Mouse (Mus musculus) liver, postnatal 0 days (tissue): ENCODE measurements around the gene Itpr2. TPM values are rescaled to one million over a fixed set of nuclear protein-coding genes. Genes with fewer than 3 reads are reported as not detected.
A peak's percentile ranks its signal among the peaks of the same experiment; 100 is the strongest.

Source experiments
- ATAC-seq: fragments of 200-750 bp; cut with Nextera tagmentation; 2 replicates; pipeline ENCODE4 v1.8.0; 2017; ENCODE audit warnings: mild to moderate bottlenecking, moderate library complexity
- DNase-seq: peaks from one replicate; pipeline ENCODE4 v3.0.0-alpha.2; 2016
- H3K27ac ChIP-seq: fragments of 300-500 bp; sonication (generic); 2 replicates; pipeline ENCODE4 v1.5.1; 2014; ENCODE audit warnings: antibody characterized with exemption, moderate library complexity, mild to moderate bottlenecking, low read depth
- H3K27me3 ChIP-seq: fragments of 300-500 bp; sonication (generic); 2 replicates; pipeline ENCODE4 v1.6.1; 2014; ENCODE audit warnings: low read length, control low read depth, mixed read lengths; ENCODE audit not compliant: insufficient read depth
- H3K36me3 ChIP-seq: fragments of 300-500 bp; sonication (generic); replicated peaks from 2 replicates; pipeline ENCODE4 v1.6.1; 2014; ENCODE audit warnings: mild to moderate bottlenecking, control low read depth, low read length, moderate library complexity, mixed read lengths; ENCODE audit not compliant: insufficient read depth
- H3K4me1 ChIP-seq: fragments of 300-500 bp; sonication (generic); 2 replicates; pipeline ENCODE4 v1.6.1; 2014; ENCODE audit warnings: antibody characterized with exemption, mild to moderate bottlenecking, control low read depth; ENCODE audit not compliant: insufficient read depth
- H3K4me2 ChIP-seq: fragments of 300-500 bp; sonication (generic); 2 replicates; pipeline ENCODE4 v1.6.1; 2014; ENCODE audit warnings: low read depth, mild to moderate bottlenecking, low read length, moderate library complexity, mixed read lengths
- H3K4me3 ChIP-seq: fragments of 300-500 bp; sonication (generic); 2 replicates; pipeline ENCODE4 v1.5.1; 2014; ENCODE audit warnings: low read depth, low read length
- H3K9ac ChIP-seq: fragments of 300-500 bp; sonication (generic); replicated peaks from 2 replicates; pipeline ENCODE4 v1.6.1; 2014; ENCODE audit warnings: mild to moderate bottlenecking, moderate library complexity
- H3K9me3 ChIP-seq: fragments of 300-500 bp; sonication (generic); 2 replicates; pipeline ENCODE4 v1.6.1; 2016; ENCODE audit warnings: mild to moderate bottlenecking, control low read depth, low read length, mixed read lengths
- CTCF ChIP-seq: sonication (generic); IDR thresholded peaks from 2 replicates; pipeline ENCODE4 v1.5.1; 2016; ENCODE audit warnings: antibody characterized with exemption, low read depth
- EP300 ChIP-seq: IDR thresholded peaks from 2 replicates; pipeline ENCODE4 v1.6.1; 2016; ENCODE audit warnings: antibody characterized with exemption, low read depth, mild to moderate bottlenecking
- WGBS: fragments of 180-500 bp; shearing (Covaris S2); extraction: QIAGEN DNeasy Blood & Tissue Kit; methylation state at CpG from one replicate; pipeline ENCODE4 v1.1.7; 2014; ENCODE audit not compliant: insufficient replicate concordance; 5-methylcytosine and 5-hydroxymethylcytosine counted together
- polyA plus RNA-seq: library from polyadenylated mRNA; unstranded; fragments of >200 nt; fragmentation: Nextera tagmentation; extraction: Ambion mirVana; gene quantifications from 2 replicates; pipeline ENCODE4 v1.2.1, GENCODE M21; 2015

The Itpr2 gene
- polyA plus RNA-seq, 1 experiment from 2014 or later, result 13.8 TPM

GRCm38 (mm10) chr6:146480925-146481324, 21.1 kb downstream of the Itpr2 start:
- H3K4me2 ChIP-seq, result no peak overlapping the region; the same call in 1 of the 2 replicates
- no peak for ATAC-seq
- no peaks in the 10 kb centered on the region for H3K36me3 ChIP-seq
- H3K4me3 ChIP-seq, result no peak overlapping the region
- 69% methylated on average over 3 of the region's 3 CpGs for WGBS
- no peaks in the 10 kb centered on the region; the same call in 1 of the 2 replicates for H3K4me1 ChIP-seq
- H3K27ac ChIP-seq, result 0 out of 2 replicates have a peak overlapping the region, but pooled peaks have one; percentile 1
- H3K9me3 ChIP-seq, result no peaks in the 10 kb centered on the region
- no peak for TF ChIP-seq CTCF
- no peak for TF ChIP-seq EP300
- no peak for DNase-seq
- H3K27me3 ChIP-seq, result no peaks in the 10 kb centered on the region
- no peak overlapping the region for H3K9ac ChIP-seq

GRCm38 (mm10) chr6:146478888-146479683, 22.9 kb downstream of the Itpr2 start:
- H3K27ac ChIP-seq, result no peak overlapping the region
- no peak overlapping the region for H3K9ac ChIP-seq
- H3K4me2 ChIP-seq, result no peak overlapping the region
- H3K27me3 ChIP-seq, result no peaks in the 10 kb centered on the region
- H3K4me3 ChIP-seq, result no peak overlapping the region
- WGBS, result 55% methylated on average over 5 of the region's 5 CpGs
- peaks cover 4% of the 10 kb centered on the region; the same call in 1 of the 2 replicates for H3K4me1 ChIP-seq
- no peak for DNase-seq
- no peak for TF ChIP-seq CTCF
- no peak for TF ChIP-seq EP300
- no peak for ATAC-seq
- no peaks in the 10 kb centered on the region for H3K9me3 ChIP-seq
- no peaks in the 10 kb centered on the region for H3K36me3 ChIP-seq

- no peaks in the 10 kb centered on the region for H3K36me3 ChIP-seq
- no peak overlapping the region for H3K9ac ChIP-seq
- H3K27ac ChIP-seq, result no peak overlapping the region
- DNase-seq (no peak), ATAC-seq (no peak)
- H3K4me3 ChIP-seq, result no peak overlapping the region
- H3K9me3 ChIP-seq, result no peaks in the 10 kb centered on the region
- H3K27me3 ChIP-seq, result no peaks in the 10 kb centered on the region
- peaks cover 4% of the 10 kb centered on the region; the same call in 1 of the 2 replicates for H3K4me1 ChIP-seq
- no peak overlapping the region for H3K4me2 ChIP-seq
- TF ChIP-seq EP300 (no peak), CTCF (no peak)
- 46% methylated on average over 1 of the region's 1 CpGs for WGBS
Observed at GRCm38 (mm10) chr6:146476865-146477264, 25.2 kb downstream of the Itpr2 start.

GRCm38 (mm10) chr6:146474166-146474565, 27.9 kb downstream of the Itpr2 start:
- H3K27ac ChIP-seq, result no peak overlapping the region
- 83% methylated on average over 4 of the region's 4 CpGs for WGBS
- no peak for ATAC-seq
- H3K36me3 ChIP-seq, result no peaks in the 10 kb centered on the region
- no peaks in the 10 kb centered on the region for H3K27me3 ChIP-seq
- H3K4me3 ChIP-seq, result no peak overlapping the region
- no peaks in the 10 kb centered on the region for H3K9me3 ChIP-seq
- H3K4me1 ChIP-seq, result peaks cover 11% of the 10 kb centered on the region
- DNase-seq, result no peak
- TF ChIP-seq CTCF (no peak), EP300 (no peak)
- no peak overlapping the region for H3K9ac ChIP-seq
- H3K4me2 ChIP-seq, result no peak overlapping the region

GRCm38 (mm10) chr6:146473216-146473955, 28.6 kb downstream of the Itpr2 start:
- ATAC-seq (no peak), DNase-seq (no peak)
- WGBS, result 69% methylated on average over 6 of the region's 6 CpGs
- Histone ChIP-seq H3K9ac (no peak overlapping the region), H3K27ac (no peak overlapping the region), H3K4me3 (no peak overlapping the region), H3K27me3 (no peaks in the 10 kb centered on the region), H3K4me2 (no peak overlapping the region), H3K36me3 (no peaks in the 10 kb centered on the region), H3K9me3 (no peaks in the 10 kb centered on the region), H3K4me1 (peaks cover 11% of the 10 kb centered on the region)
- TF ChIP-seq EP300 (no peak), CTCF (no peak)

GRCm38 (mm10) chr6:146470378-146470777, 31.6 kb downstream of the Itpr2 start:
- Histone ChIP-seq H3K4me2 (no peak overlapping the region), H3K27me3 (no peaks in the 10 kb centered on the region), H3K36me3 (peaks cover 9% of the 10 kb centered on the region; the same call in 1 of the 2 replicates), H3K4me1 (peaks cover 11% of the 10 kb centered on the region), H3K9me3 (0 out of 2 replicates have a peak, but pooled peaks cover 3% of the 10 kb centered on the region), H3K9ac (no peak overlapping the region), H3K4me3 (no peak overlapping the region), H3K27ac (peak overlapping the region; percentile 26)
- peak; percentile 59; the same call in 1 of the 2 replicates for ATAC-seq
- TF ChIP-seq CTCF (no peak), EP300 (peak; percentile 29; the same call in 1 of the 2 replicates)
- WGBS, result 60% methylated on average over 4 of the region's 4 CpGs
- no peak for DNase-seq
